Mouse (Mus musculus): ENCODE measurements at regions not wholly inside any gene's neighbourhood (a gene's known extent, or its start where the extent isn't known, plus 50 kb on each side); places are given as distances from the start of the nearest gene placed in this dataset.

DNA sequence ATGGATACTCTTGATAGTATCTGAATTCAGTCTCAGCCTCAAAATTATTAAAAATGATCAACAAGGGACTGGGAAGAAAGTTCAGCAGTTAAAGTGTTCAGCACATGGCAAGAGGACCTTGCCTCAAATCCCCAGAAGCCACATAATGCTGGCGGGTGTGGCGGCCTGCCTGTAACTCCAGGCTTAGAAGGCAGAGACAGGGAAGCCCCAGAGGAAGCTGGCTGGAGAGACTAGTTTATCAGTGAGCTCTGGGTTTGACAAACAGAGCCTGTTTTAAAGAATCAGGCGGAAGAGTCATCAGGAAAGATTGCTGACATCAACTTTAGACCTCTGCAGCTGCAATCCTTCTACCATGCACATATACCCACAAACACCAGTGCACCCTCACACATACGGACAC is 52.1 kb upstream of the Fyn start:
- DNase-seq (ENCODE audit: low spot score in 2 of 2), result no peak

DNA sequence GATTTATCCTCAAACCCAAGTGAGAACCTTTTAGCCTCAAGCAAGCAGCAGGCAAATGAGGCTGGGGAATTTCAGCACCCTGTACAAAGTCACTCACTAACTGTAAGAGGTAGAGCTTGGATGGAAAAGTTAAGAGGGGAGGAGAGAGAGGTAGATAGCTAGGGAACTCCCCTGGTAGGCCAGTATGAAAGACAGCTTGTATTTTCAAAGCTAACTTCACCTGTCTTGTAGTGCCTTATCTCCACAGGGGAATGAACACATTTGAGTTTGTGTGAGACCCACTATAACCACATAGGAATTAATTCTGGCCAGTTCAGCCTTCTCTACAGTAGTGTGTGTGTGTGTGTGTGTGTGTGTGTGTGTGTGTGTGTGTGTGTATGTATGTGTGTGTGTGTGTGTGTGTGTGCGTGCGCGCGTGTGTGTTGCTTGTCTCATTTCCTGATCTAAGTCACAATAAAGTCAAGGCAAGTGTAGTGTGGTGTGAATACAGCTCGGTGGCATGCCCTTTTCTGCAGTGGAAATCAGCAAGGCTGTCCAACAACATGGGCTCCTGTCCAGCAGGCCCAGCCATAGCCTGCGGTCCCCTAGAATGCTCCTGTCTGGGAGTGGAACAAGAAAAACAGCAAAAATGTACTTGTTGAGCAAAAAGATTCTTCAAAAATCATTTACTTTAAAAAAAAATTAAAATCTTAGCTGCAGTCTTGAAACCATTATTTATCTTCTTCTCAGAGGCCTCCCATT is 53.1 kb upstream of the Fyn start:
- peak in 1 of 2 experiments; percentile 8 for DNase-seq (ENCODE audit: low spot score in 2 of 2)

DNA sequence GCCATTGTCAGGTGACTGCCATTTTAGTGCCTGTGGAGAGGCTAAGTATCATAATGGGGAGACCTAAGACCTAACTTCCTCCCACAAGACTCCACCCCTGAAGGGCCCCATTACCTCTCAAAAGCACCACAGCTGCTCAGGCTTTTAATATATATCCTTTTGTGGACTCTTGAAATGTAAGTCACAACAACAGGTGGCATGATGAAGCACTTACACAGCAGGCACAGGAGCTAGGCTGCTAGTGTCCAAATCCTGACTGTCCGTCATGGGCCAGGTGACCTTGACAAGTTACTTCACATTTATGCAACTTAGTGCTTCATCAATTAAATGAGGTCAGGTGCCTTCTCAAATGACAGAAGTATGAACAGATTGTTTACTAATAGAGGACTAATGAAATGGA is 57.2 kb upstream of the Fyn start:
- no peak for DNase-seq (ENCODE audit: low spot score in 2 of 2)

DNA sequence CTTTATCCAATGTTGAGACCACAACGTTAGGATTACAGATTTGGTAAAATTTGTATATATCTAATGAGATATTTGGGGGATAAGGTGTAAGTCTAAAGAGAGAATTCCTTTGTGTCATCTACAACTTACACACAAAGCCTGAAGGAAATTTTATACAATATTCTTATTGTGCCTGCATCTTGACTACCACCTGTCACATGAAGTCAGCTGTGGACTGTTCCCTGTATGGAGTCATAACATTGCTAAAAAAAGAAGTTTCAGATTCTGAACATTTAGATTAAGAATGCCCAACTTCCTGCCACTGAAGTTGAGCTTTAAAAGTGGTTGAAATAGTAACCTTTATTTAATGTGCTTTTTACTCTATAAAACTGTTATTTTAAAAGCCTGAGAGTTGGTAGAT is 60.1 kb upstream of the Fyn start:
- no peak for DNase-seq (ENCODE audit: low spot score in 2 of 2)

GRCm38 (mm10) chr10:39292703-39293496 is 75.8 kb upstream of the Fyn start:
- no peak for DNase-seq (ENCODE audit: low spot score in 2 of 2)

DNA sequence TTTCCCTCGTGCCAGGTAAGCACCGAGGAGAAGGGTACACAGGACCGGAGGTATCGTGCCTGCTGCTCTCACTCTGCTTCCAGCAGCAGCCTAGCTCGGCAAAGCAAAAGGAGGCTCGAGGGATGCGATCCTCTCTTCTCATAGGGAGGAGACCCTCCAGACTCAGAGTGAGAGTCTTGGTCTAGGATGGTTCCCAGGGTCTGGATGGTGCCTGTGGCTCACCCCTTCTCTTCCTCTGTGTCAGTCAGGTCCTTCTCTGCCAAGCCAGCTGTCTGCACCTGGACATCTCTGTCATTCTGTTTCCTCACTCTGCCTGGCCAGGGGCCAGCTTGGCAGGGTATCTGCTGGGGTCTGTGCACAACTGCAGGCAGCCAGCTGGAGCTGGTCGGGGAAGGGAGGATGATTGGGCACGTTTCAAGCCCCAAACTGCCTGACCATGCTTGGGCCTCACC is 76.9 kb upstream of the Fyn start:
- peak in 1 of 2 experiments; percentile 61 for DNase-seq (ENCODE audit: low spot score in 2 of 2)

DNA sequence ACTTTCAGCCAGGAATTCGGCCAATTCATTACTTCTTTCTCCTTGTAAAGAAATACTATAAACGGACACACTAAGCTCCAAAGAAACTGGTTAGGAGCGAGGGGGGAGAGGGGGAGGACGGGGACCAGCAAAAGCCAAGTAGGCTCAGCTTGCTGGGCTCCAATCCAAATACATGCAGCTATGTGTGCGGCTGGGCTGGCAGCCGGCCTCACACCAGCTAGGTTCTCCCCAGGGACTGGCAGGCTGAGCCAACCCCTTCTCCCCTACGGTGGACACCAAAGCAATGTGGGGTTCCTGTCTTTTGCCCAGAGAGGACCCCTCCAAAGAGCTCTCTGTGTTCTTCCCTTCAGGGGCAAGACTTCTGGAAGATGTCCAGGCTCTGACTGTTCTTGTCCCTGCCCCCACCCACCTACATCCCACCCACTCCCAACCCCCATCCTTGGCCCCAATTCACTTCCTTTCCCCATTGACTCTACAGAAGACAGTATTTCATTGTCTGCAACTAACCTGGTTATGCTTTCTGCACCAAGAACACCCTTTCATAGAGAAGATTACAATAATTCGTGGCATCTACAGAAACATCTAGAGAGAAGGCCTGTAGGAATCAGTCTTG is 77.4 kb upstream of the Fyn start:
- peak in 1 of 2 experiments; percentile 66 for DNase-seq (ENCODE audit: low spot score in 2 of 2)

DNA sequence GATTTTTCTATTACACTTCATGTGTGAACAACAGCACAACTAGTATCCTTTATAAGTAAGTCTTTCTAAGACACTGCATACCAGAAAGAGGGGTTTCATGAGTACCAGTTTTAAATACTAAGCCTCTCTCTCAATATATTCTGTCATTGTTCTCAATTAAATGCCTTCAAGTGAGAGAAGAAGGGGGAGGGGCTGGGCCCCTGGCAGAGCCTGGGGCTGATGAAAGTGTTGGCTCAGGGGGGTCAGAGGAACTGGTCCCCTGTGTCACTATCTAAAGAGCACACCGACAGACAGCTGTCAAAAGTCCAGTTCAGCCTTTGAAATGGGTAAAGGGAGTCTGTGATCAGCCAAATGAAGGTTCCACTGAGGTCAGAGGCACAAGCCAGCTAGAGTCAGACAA is 78.4 kb upstream of the Fyn start:
- DNase-seq (ENCODE audit: low spot score in 2 of 2), result no peak

DNA sequence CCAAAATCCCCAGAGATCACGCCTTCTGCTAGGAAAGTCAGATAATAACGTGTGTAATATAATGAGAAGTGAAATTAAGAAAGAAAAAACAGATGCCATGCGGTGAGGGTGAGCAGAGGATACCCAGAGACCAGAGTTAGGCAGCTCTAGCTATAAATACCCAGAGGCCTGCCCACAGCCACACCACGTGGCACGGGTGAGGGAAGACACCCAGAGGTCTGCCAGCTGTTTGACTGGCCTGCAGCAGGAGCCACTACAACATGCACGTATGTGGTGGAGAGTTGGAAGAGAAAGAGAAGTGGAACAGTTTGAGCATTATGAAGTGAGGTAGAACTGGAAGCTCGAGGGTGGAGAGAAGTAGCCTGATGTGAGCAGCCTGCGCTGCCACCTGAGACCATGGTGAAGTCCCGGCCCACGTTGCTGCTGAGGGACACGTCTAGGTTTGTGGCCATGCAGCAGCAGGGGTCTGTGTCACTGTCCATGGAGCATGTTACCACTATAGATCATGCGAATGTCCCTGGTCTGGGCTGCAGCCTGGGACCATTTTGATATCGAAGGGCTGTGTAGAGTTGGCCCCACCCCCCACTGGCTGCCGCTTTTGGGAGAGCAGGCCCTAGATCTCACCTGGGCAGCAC is 88.2 kb upstream of the Fyn start:
- no peak for DNase-seq (ENCODE audit: low spot score in 2 of 2)

DNA sequence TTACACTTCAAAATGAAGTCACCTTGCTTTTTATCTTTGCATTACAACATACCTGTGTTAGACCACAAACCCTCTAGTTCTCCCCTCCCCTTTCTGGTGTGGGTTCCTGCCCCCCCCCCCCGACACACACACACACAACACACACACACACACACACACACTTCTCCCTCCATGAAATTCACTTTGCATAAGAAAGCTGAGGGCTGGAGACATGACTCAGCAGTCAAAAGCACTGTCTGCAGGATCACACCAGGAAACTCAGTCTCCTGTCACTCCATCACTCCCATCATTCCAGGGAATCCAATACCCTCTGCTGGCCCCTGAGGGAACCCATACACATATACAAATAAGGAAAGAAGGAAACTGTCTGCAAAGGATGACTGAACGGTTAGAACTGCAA is 94.5 kb upstream of the Fyn start:
- DNase-seq (ENCODE audit: low spot score in 2 of 2), result no peak

GRCm38 (mm10) chr10:39273426-39273825 is 95.2 kb upstream of the Fyn start:
- DNase-seq (ENCODE audit: low spot score in 2 of 2), result no peak

GRCm38 (mm10) chr10:39272387-39272949 is 96.2 kb upstream of the Fyn start:
- no peak for DNase-seq (ENCODE audit: low spot score in 2 of 2)

GRCm38 (mm10) chr10:39270406-39270805 is 98.2 kb upstream of the Fyn start:
- no peak for DNase-seq (ENCODE audit: low spot score in 2 of 2)

DNA sequence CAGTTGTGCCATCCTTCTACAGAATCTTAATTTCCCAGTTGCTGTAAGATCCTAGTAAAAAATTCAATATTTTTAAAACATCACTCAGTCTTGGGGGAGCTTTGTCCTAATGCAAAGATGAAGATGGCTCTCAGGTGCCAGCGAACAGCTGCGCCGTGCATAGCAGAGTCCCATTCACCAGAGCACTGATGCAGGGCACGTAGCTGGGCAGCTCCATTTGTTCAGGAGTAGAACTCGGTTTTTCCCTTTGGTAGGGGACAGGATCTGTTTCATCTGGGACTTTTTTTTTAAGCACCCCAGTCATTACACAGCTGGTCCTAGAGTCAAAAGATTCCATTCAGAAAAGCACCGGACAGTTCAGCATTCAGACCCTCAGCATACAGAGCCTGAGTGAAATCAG is 101.4 kb upstream of the Fyn start:
- DNase-seq (ENCODE audit: low spot score in 2 of 2), result no peak

DNA sequence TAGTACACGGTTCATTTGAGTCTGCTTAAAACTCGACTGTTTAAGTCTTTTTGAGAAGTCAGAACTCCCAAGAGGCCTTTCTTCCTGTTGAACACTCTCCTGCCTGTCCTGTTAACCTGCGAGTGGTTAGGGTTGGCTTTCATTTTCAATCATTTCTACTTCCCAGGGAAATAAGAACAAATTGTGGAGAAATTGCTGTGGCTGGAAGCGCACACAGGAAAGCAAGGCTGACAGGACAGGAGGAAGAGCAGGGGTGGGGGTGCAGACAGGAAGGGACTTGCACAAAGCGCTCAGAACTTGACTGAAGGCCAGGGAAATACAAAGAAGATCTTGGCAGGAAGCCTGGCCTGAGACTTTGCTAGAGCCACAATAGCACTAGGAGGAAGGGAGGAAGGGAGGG is 102.2 kb upstream of the Fyn start:
- DNase-seq (ENCODE audit: low spot score in 2 of 2), result peak in 1 of 2 experiments; percentile 65

DNA sequence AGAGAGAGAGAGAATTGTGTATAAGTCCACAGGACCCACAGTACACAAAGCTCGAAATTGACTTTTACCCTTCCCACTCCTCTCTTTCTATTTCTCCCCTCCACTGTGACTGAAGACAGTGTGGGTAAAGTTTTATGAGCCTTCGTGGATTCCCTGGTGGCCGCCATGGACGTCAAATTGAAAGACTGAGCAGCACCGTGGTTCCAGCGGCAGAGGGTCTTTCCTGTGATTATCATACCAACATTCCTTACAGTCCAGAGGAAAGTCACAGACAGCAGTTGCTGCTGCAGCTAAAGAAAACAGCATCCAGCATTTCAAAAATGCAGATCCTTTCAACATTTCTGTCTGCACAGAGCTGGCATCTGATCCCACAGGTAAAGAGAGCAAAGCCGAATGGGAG is 98.9 kb upstream of the Ccn6 start:
- DNase-seq (ENCODE audit: low spot score in 2 of 2), result no peak

DNA sequence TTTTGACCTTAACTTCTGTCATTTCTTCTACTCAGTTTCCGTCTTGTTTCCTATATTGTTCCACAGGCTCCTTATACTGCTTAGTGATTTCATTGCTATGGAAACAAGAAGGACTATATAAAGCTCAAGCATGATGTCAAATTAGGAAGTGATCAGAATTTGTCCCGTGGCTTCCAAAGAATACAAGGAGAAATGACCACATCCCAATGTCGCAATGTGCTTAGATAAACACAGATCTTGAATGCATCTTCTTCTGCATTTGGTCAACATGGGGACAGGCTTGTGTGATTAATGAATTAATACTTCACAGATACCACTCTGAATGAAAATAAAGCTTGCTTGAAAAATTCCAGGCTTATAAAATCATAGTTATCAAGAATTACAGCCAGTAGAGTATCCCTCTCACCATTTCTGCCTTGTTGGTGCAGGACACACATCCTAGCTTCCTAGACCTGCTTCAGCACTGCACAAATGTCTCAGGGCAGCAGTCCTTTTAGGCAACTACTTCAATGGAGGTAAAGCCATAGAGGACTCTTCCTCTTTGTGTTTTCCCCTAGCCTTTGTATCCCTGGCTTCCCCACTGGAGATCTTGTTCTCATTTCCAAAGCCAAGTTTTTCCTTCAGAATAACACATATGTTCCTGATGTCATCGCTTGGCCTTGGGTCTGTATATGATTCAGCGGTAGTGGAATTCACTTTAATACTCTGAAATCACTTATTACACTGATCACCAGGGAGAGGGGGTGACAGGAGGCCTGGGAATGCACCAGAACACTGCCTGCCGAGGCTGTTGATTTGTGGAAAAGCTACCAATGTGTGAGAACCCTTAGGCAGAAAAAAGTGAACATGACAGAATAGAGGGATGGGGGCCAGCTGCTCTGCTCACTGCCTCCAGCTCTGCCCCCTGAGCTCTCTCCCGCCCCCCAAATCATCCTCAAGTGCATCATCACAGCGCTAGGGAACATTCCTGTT is 97.9 kb upstream of the Ccn6 start:
- DNase-seq (ENCODE audit: low spot score in 2 of 2), result no peak

DNA sequence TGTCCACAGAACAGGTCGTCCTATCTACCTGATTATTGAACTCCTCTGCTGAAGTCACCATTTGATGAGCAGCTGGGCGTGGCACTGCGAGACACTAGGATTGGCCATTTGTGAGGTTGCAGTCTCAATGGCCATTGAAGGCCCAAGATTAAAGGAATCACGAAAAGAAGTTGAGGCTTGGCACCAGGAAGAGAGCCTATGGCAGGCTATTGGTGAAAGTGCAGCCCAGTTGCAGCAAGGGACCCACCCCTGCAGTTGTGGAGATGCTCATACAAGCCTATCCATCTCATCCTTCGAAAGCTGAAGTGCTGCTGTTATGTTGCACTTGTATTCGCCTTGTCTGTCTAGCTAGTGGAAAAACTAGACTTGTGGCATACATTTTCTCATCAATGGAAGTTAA is 96.5 kb upstream of the Ccn6 start:
- DNase-seq (ENCODE audit: low spot score in 2 of 2), result no peak

GRCm38 (mm10) chr10:39257371-39258154 is 94.0 kb upstream of the Ccn6 start:
- DNase-seq (ENCODE audit: low spot score in 2 of 2), result no peak

- DNase-seq (ENCODE audit: low spot score in 2 of 2), result no peak
These were observed 91.0 kb upstream of the Ccn6 start for GRCm38 (mm10) chr10:39254561-39254960.

All from cerebellum, postnatal 4 days (tissue).